Mouse (Mus musculus) lung, postnatal 0 days (tissue): ENCODE data around the gene Trim42. TPM values are rescaled to one million over a fixed set of nuclear protein-coding genes. Genes with fewer than 3 reads are reported as not detected.

ENCODE experiments used
- ATAC-seq: fragments of 200-750 bp; cut with Nextera tagmentation; 2 replicates; pipeline ENCODE4 v1.8.0; 2017; ENCODE audit warnings: moderate library complexity
- DNase-seq: peaks from one replicate; pipeline ENCODE4 v3.0.0-alpha.2; 2016; ENCODE audit warnings: low spot score
- H3K27ac ChIP-seq: fragments of 300-500 bp; sonication (generic); 2 replicates; pipeline ENCODE4 v1.5.1; 2014; ENCODE audit warnings: antibody characterized with exemption, mild to moderate bottlenecking, low read length, mixed read lengths
- H3K27me3 ChIP-seq: fragments of 300-500 bp; sonication (generic); replicated peaks from 2 replicates; pipeline ENCODE4 v1.6.1; 2014; ENCODE audit warnings: low read length, mixed read lengths; ENCODE audit not compliant: insufficient read depth
- H3K36me3 ChIP-seq: fragments of 300-500 bp; sonication (generic); 2 replicates; pipeline ENCODE4 v1.6.1; 2014; ENCODE audit warnings: low read length, mixed read lengths; ENCODE audit not compliant: insufficient read depth
- H3K4me1 ChIP-seq: fragments of 300-500 bp; sonication (generic); 2 replicates; pipeline ENCODE4 v1.6.1; 2014; ENCODE audit warnings: antibody characterized with exemption, low read depth, low read length, mixed read lengths; ENCODE audit not compliant: insufficient read depth
- H3K4me2 ChIP-seq: fragments of 300-500 bp; sonication (generic); replicated peaks from 2 replicates; pipeline ENCODE4 v1.6.1; 2014; ENCODE audit warnings: low read depth, mild to moderate bottlenecking, low read length, moderate library complexity, mixed read lengths
- H3K4me3 ChIP-seq: fragments of 300-500 bp; sonication (generic); 2 replicates; pipeline ENCODE4 v1.5.1; 2014; ENCODE audit warnings: low read depth, low read length
- H3K9ac ChIP-seq: fragments of 300-500 bp; sonication (generic); replicated peaks from 2 replicates; pipeline ENCODE4 v1.6.1; 2014; ENCODE audit warnings: low read depth, mild to moderate bottlenecking
- H3K9me3 ChIP-seq: fragments of 300-500 bp; sonication (generic); 2 replicates; pipeline ENCODE4 v1.6.1; 2016; ENCODE audit warnings: low read length, mixed read lengths
- CTCF ChIP-seq: IDR thresholded peaks from 2 replicates; pipeline ENCODE4 v1.5.1; 2016; ENCODE audit warnings: antibody characterized with exemption, mild to moderate bottlenecking
- EP300 ChIP-seq: IDR thresholded peaks from 2 replicates; pipeline ENCODE4 v1.6.1; 2016; ENCODE audit warnings: antibody characterized with exemption, mild to moderate bottlenecking, control low read depth
- WGBS: fragments of 180-500 bp; shearing (Covaris S2); extraction: QIAGEN DNeasy Blood & Tissue Kit; methylation state at CpG from one replicate; pipeline ENCODE4 v1.1.7; 2014; 5-methylcytosine and 5-hydroxymethylcytosine counted together
- polyA plus RNA-seq: library from polyadenylated mRNA; unstranded; fragments of >200 nt; fragmentation: Nextera tagmentation; extraction: Ambion mirVana; gene quantifications from 2 replicates; pipeline ENCODE4 v1.2.1, GENCODE M21; 2015

Trim42 gene
- polyA plus RNA-seq, 1 experiment from 2014 or later = not detected

DNA sequence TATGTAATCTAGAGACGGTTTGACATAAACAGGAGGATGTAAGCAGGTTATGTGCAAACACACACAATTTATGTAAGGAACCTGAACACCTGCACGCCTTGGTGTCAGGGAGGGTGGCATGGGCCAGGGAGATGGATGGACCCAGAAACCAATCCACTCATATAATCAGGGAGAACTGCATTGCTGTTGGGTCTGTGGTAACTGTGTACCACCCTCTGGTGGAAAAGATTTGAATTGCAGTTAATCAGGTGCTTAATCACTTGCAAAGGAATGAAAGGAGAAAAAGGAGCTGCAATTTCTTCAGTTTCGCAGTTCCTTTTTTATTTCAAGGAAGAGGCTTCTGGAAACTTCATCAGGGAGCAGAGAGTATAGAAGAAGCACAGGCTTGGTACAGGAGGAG lies 46.9 kb downstream of the Trim42 start:
- H3K9ac ChIP-seq = no peak overlapping the region
- ATAC-seq (no peak), DNase-seq (peak; percentile 50)
- no peaks in the 10 kb centered on the region for H3K9me3 ChIP-seq
- no peak overlapping the region for H3K4me2 ChIP-seq
- H3K27me3 ChIP-seq = no peaks in the 10 kb centered on the region
- H3K27ac ChIP-seq = no peak overlapping the region
- H3K4me3 ChIP-seq = no peak overlapping the region
- WGBS = 65% methylated on average over 3 of the region's 3 CpGs
- TF ChIP-seq CTCF (peak; percentile 79), EP300 (no peak)
- H3K36me3 ChIP-seq = no peaks in the 10 kb centered on the region
- H3K4me1 ChIP-seq = no peaks in the 10 kb centered on the region

DNA sequence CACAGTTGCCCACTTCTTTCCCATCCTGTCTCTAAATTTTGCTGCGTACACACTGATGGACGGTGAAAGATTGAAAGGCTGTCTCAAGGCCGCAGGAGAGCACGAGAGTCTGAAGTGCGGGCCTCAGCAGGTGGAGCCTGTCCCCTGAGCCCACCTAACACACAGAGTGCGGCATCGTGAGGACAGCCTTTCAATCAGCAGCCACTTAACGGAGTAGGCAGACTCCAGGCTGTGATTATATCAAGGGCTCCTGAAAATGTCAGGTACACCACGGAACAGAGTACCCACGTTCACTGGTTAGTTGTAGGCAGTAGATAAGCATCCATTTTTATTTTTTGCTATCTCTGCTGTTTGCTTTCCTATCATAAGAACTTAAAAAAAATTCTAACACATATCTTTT lies 47.6 kb downstream of the Trim42 start:
- Histone ChIP-seq H3K9ac (no peak overlapping the region), H3K4me3 (no peak overlapping the region), H3K27me3 (no peaks in the 10 kb centered on the region), H3K27ac (no peak overlapping the region), H3K9me3 (no peaks in the 10 kb centered on the region), H3K36me3 (no peaks in the 10 kb centered on the region), H3K4me2 (no peak overlapping the region), H3K4me1 (no peaks in the 10 kb centered on the region)
- no peak for DNase-seq
- TF ChIP-seq CTCF (no peak), EP300 (no peak)
- ATAC-seq = no peak
- 47% methylated on average over 10 of the region's 10 CpGs for WGBS

- Histone ChIP-seq H3K4me1 (no peaks in the 10 kb centered on the region), H3K9me3 (no peaks in the 10 kb centered on the region), H3K27ac (no peak overlapping the region), H3K4me3 (no peak overlapping the region), H3K27me3 (no peaks in the 10 kb centered on the region), H3K4me2 (no peak overlapping the region), H3K9ac (no peak overlapping the region), H3K36me3 (no peaks in the 10 kb centered on the region)
- no peak for TF ChIP-seq EP300
- peak; percentile 74 for TF ChIP-seq CTCF
- DNase-seq = peak; percentile 31
- WGBS = 57% methylated on average over 10 of the region's 10 CpGs
- ATAC-seq = peak; percentile 28
Measured at GRCm38 (mm10) chr9:97315421-97316055, 54.2 kb downstream of the Trim42 start.

DNA sequence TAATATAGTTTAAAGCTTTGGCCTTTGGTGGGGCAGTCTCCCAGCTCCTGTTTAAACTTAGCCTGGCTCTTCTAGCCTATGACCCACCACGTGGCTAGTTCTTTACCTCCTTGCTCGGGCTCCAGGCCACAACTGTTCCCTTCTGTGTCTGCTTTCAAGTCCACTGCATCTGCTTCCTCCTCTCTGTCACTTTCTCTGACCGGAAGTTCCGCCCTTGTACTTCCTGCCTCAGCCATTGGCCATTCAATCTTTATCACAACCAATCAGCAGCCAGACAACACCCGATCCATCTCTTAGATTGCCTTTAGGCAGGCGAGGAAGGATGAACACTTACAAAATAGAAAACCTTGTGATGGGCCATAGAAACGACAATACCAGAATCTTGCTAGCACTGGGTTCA lies 58.1 kb downstream of the Trim42 start:
- Histone ChIP-seq H3K9ac (no peak overlapping the region), H3K4me1 (no peaks in the 10 kb centered on the region), H3K4me3 (no peak overlapping the region), H3K9me3 (no peaks in the 10 kb centered on the region), H3K27me3 (no peaks in the 10 kb centered on the region), H3K4me2 (no peak overlapping the region), H3K27ac (no peak overlapping the region), H3K36me3 (no peaks in the 10 kb centered on the region)
- no peak for ATAC-seq
- WGBS = 75% methylated on average over 7 of the region's 7 CpGs
- no peak for DNase-seq
- TF ChIP-seq EP300 (no peak), CTCF (no peak)

- Histone ChIP-seq H3K9ac (no peak overlapping the region), H3K27ac (no peak overlapping the region), H3K27me3 (no peaks in the 10 kb centered on the region), H3K36me3 (no peaks in the 10 kb centered on the region), H3K4me3 (no peak overlapping the region), H3K9me3 (no peaks in the 10 kb centered on the region), H3K4me2 (no peak overlapping the region), H3K4me1 (no peaks in the 10 kb centered on the region)
- ATAC-seq (no peak), DNase-seq (no peak)
- TF ChIP-seq EP300 (no peak), CTCF (no peak)
- WGBS = 85% methylated on average over 7 of the region's 7 CpGs
Measured at GRCm38 (mm10) chr9:97309509-97310053, 60.2 kb downstream of the Trim42 start.

DNA sequence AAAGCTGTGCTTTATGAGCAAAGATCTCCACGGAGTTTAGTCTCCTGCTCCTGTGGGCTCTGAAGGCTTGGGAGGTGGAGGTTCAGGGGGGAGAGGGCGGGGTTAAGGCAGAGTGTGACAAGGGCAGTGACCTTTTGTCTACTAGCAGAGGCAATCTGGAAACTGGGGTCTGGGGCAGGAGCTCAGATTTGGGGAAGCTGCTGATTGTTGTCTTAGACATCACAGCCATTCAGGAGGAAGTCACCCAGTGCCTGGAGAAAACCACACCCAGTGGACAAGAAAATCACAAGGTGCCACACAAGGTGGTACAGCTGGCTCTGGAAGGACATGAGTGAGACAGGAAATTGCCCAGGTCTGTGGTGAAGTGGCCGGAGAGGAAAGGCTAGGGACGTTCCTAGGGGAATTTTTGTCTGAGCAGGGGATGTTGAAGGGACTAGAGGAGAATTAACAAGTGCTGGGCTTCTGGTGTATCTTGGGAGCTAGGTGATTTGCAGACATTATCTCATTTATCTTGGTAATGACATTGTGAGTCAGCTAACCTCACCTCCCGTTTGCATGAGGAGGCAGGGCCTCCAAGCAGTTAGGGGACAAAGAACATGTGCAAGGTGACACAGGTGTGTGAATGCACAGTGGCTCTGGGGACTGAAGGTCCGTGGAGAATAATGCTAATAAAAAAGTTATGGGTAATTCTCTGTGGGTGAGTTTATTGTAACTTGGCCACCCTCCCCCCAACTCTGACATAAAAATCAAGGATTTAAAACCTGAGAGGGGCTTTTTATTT lies 61.9 kb downstream of the Trim42 start:
- ATAC-seq = no peak
- no peaks in the 10 kb centered on the region for H3K4me1 ChIP-seq
- H3K9ac ChIP-seq = no peak overlapping the region
- no peak overlapping the region for H3K4me3 ChIP-seq
- 33% methylated on average over 6 of the region's 6 CpGs for WGBS
- H3K27ac ChIP-seq = no peak overlapping the region
- DNase-seq = no peak
- no peaks in the 10 kb centered on the region for H3K27me3 ChIP-seq
- no peaks in the 10 kb centered on the region for H3K36me3 ChIP-seq
- no peak for TF ChIP-seq CTCF
- TF ChIP-seq EP300 = no peak
- H3K9me3 ChIP-seq = no peaks in the 10 kb centered on the region
- no peak overlapping the region for H3K4me2 ChIP-seq
